ENCODE assay signal across 20 mouse cellular contexts in the genomic region with DNA sequence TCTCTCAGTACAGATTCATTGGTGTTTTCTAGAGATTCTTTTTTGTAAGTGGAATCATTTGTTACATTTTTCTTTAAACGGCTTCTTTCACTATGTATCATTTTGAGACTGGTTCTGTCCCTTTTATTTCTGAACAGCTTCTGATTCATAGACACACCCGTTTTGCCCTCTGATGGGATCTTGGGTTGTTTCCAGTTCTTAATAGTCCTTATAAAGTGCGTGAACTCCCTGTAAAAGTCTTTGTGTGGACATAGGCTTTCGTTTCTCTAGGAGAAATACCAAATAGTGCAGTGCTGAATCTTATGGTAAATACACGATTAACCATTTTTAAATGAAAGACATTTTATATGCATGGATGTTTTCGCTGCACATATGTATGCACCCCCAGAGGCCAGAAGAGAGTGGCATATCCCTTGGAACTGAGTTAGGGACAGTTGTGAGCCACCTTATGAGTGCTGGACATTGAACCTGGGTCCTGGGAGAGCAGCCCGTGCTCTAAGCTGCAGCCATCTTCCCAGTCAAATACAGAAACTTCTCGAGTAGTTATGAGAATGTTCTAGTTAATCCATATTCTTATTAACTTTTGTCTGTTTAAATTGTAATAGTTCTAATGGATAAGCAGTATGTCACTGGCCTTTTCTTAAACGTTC. TPM values are rescaled to one million over a fixed set of nuclear protein-coding genes. Genes with fewer than 3 reads are reported as not detected.
DNase-seq lines count a peak whose midpoint lies in the region; ATAC-seq and TF ChIP-seq lines count a peak whose summit lies in the region.
"Had no signal": no experiment of that assay in that cellular context is flagged by ENCODE, and none has a peak within 500 bp of the region (broad histone marks: within the 10 kb centered on the region; RNA-seq: fewer than 3 reads in every experiment).

No protein-coding gene starts in this region.

- H3K4me1 ChIP-seq in lung, embryonic 15.5 days, result peaks cover 12% of the 10 kb centered on the region; the same call in 1 of the 2 replicates
- H3K4me1 ChIP-seq in small intestine, adult 2 months (ENCODE audit: control insufficient read depth, insufficient read depth, insufficient read length, low read length), result peaks cover 7% of the 10 kb centered on the region; the same call in 1 of the 2 replicates

- no peaks in the 10 kb centered on the region for H3K27me3 ChIP-seq in lung, embryonic 15.5 days
- H3K27me3 ChIP-seq in small intestine, adult 2 months (ENCODE audit: control insufficient read depth, insufficient read depth, low read length), result no peaks in the 10 kb centered on the region
- H3K27me3 ChIP-seq: embryonic facial prominence, embryonic 15.5 days; heart, embryonic 12.5 days had no signal

- no peaks in the 10 kb centered on the region for H3K9me3 ChIP-seq in lung, embryonic 15.5 days
- H3K9me3 ChIP-seq: embryonic facial prominence, embryonic 15.5 days; forebrain, embryonic 10.5 days; heart, embryonic 12.5 days had no signal

- TF ChIP-seq CTCF in small intestine, adult 2 months (IDR thresholded peaks at IDR 0.05; ENCODE audit: extremely low read depth, insufficient read length, insufficient replicate concordance, low read depth, low read length), result no peak

- TF ChIP-seq POLR2A in small intestine, adult 2 months (IDR thresholded peaks at IDR 0.05; ENCODE audit: low read depth, low read length), result no peak

- 62% methylated on average over 9 of the region's 9 CpGs for WGBS in lung, embryonic 15.5 days
- WGBS in small intestine, adult 2 months, result 21% methylated on average over 9 of the region's 9 CpGs

- no peak overlapping the region for H3K4me2 ChIP-seq in lung, embryonic 15.5 days
- H3K4me2 ChIP-seq: embryonic facial prominence, embryonic 15.5 days; heart, embryonic 12.5 days had no signal

- ATAC-seq in lung, embryonic 15.5 days (ENCODE audit: borderline replicate concordance, extremely low read depth, low FRiP score, low TSS enrichment), result no peak
- ATAC-seq: forebrain, embryonic 14.5 days had no signal

- no peak overlapping the region for H3K27ac ChIP-seq in lung, embryonic 15.5 days
- peak overlapping the region; percentile 86 for H3K27ac ChIP-seq in small intestine, adult 2 months (ENCODE audit: insufficient read depth, low read depth, low read length)
- H3K27ac ChIP-seq: embryonic facial prominence, embryonic 15.5 days; forebrain, embryonic 10.5 days; gastrocnemius, adult 2 months had no signal

- H3K9ac ChIP-seq in lung, embryonic 15.5 days, result 0 out of 2 replicates have a peak overlapping the region, but pooled peaks have one; percentile 16
- H3K9ac ChIP-seq: embryonic facial prominence, embryonic 15.5 days; heart, embryonic 12.5 days had no signal

- peak; percentile 58 for DNase-seq in kidney, adult 9 months
- DNase-seq in kidney, adult 11 months, result no peak
- no peak for DNase-seq in lung, postnatal 36 days
- DNase-seq in NIH3T3 (ENCODE audit: low read depth), result peak; percentile 45
- no peak for DNase-seq in Muller cell, postnatal 12 days (ENCODE audit: inconsistent ontology term)
- DNase-seq: adrenal gland, postnatal 10 days; cerebellum, adult 11 months; cerebellum, adult 8-10 months; cerebellum, postnatal 14 days; embryo, embryonic 11 days; gastrocnemius, adult 2 months; gastrocnemius, postnatal 25 days; heart, postnatal 36 days had no signal

- no peaks in the 10 kb centered on the region for H3K36me3 ChIP-seq in lung, embryonic 15.5 days
- 0 out of 2 replicates have a peak, but pooled peaks cover 1% of the 10 kb centered on the region for H3K36me3 ChIP-seq in small intestine, adult 2 months (ENCODE audit: control insufficient read depth, insufficient read depth, low read length)
- H3K36me3 ChIP-seq: embryonic facial prominence, embryonic 15.5 days; forebrain, embryonic 10.5 days; heart, embryonic 12.5 days had no signal

- H3K4me3 ChIP-seq in lung, embryonic 15.5 days, result no peak overlapping the region
- H3K4me3 ChIP-seq in small intestine, adult 2 months (ENCODE audit: low read depth, low read length), result no peak overlapping the region
- H3K4me3 ChIP-seq: embryonic facial prominence, embryonic 15.5 days; erythroblast, embryonic 14.5 days; forebrain, embryonic 10.5 days; gastrocnemius, adult 2 months; heart, embryonic 12.5 days had no signal

RNA-seq across cellular contexts. Expression of gene Atrnl1, which starts 5.3 kb away (rescaled TPM):
- polyA plus RNA-seq in lung, embryonic 15.5 days (2015; fragmentation: Nextera tagmentation; extraction: Ambion mirVana), result 5.3 and 5.6 TPM in 2 replicates
- 3.8 and 9.0 TPM in 2 replicates for polyA plus RNA-seq in small intestine, adult 2 months (2012; rRNA removed)

Comparison
In these comparisons a context has a peak if more than half of its experiments do, and no peak if none do; other contexts are left out.
1. DNase-seq: peak in kidney, adult 9 months (single experiment) and NIH3T3 (single experiment); none in kidney, adult 11 months (single experiment), lung, postnatal 36 days (single experiment) and Muller cell, postnatal 12 days (single experiment).